Mouse (Mus musculus) T-helper 2 cell (primary cell): Measurements from ENCODE around the gene Mtus2.

Experiments
- in situ Hi-C: fragments of 300-600 bp; cut with MboI, MseI; formaldehyde crosslinking; loops from one replicate; pipeline ENCODE4 v1.15.1; 2025; ENCODE audit warnings: high pct_unique_total_duplicates

The Mtus2 gene

GRCm38 (mm10) chr5:148339126-148339525 lies 382.0 kb downstream of the Mtus2 start:
- in situ Hi-C loops = loop anchor here (25.0 kb wide), 2 partner anchors 1273 to 1498 kb away; no protein-coding TSS in a partner anchor

GRCm38 (mm10) chr5:148342061-148342741 lies 385.1 kb downstream of the Mtus2 start:
- in situ Hi-C loops = loop anchor here (10.0 to 25.0 kb wide), 3 partner anchors 103 to 1495 kb away; no protein-coding TSS in a partner anchor

- in situ Hi-C loops = loop anchor here (10.0 to 25.0 kb wide), 3 partner anchors 100 to 1493 kb away; no protein-coding TSS in a partner anchor
Measured at GRCm38 (mm10) chr5:148344374-148344773, 387.3 kb downstream of the Mtus2 start.

- in situ Hi-C loops = loop anchor here (10.0 to 25.0 kb wide), 3 partner anchors 98 to 1491 kb away; no protein-coding TSS in a partner anchor
Measured at GRCm38 (mm10) chr5:148346543-148346942, 389.4 kb downstream of the Mtus2 start.

GRCm38 (mm10) chr5:148348153-148348552 lies 391.0 kb downstream of the Mtus2 start:
- in situ Hi-C loops = loop anchor here (10.0 to 25.0 kb wide), 3 partner anchors 97 to 1489 kb away; no protein-coding TSS in a partner anchor

- in situ Hi-C loops = loop anchor here (10.0 to 25.0 kb wide), 3 partner anchors 95 to 1488 kb away; no protein-coding TSS in a partner anchor
Measured at GRCm38 (mm10) chr5:148349327-148350011, 392.3 kb downstream of the Mtus2 start.

- in situ Hi-C loops = no loop called here
Measured at GRCm38 (mm10) chr5:148353429-148353828, 396.3 kb downstream of the Mtus2 start.

- in situ Hi-C loops = no loop called here
Measured at GRCm38 (mm10) chr5:148354536-148354935, 397.4 kb downstream of the Mtus2 start.

GRCm38 (mm10) chr5:148355822-148356221 lies 398.7 kb downstream of the Mtus2 start:
- in situ Hi-C loops = no loop called here

GRCm38 (mm10) chr5:148357168-148357567 lies 400.0 kb downstream of the Mtus2 start:
- in situ Hi-C loops = no loop called here

GRCm38 (mm10) chr5:148359131-148359530 lies 402.0 kb downstream of the Mtus2 start:
- in situ Hi-C loops = no loop called here

- in situ Hi-C loops = no loop called here
Measured at GRCm38 (mm10) chr5:148360922-148361758, 404.0 kb downstream of the Mtus2 start.

GRCm38 (mm10) chr5:148361759-148362010 lies 404.6 kb downstream of the Mtus2 start:
- in situ Hi-C loops = no loop called here

- in situ Hi-C loops = no loop called here
Measured at GRCm38 (mm10) chr5:148362296-148362695, 405.2 kb downstream of the Mtus2 start.

- in situ Hi-C loops = no loop called here
Measured at GRCm38 (mm10) chr5:148363441-148364113, 406.5 kb downstream of the Mtus2 start.
